Comparison of ENCODE assay signal across 8 mouse cellular contexts in genomic region chr1:169655256-169655655, GRCm38 (mm10). TPM values are rescaled to one million over a fixed set of nuclear protein-coding genes. Genes with fewer than 3 reads are reported as not detected.
DNase-seq lines count a peak whose midpoint lies in the region; ATAC-seq lines count a peak whose summit lies in the region.

Gene Rgs5 (plus strand): TSS chr1:169655501.

- no peak for DNase-seq in adrenal gland, adult 8-10 months
- DNase-seq in heart, embryonic 10.5 days (ENCODE audit: low spot score) = no peak
- no peak for DNase-seq in liver, embryonic 11.5 days (ENCODE audit: low spot score)
- no peak for DNase-seq in cerebellum, postnatal 36 days
- no peak for DNase-seq in MN1 (ENCODE audit: low spot score)

- H3K27me3 ChIP-seq in embryonic facial prominence, embryonic 15.5 days = no peaks in the 10 kb centered on the region
- H3K27me3 ChIP-seq in heart, embryonic 10.5 days (ENCODE audit: insufficient read depth, poor library complexity, severe bottlenecking) = no peaks in the 10 kb centered on the region
- H3K27me3 ChIP-seq in kidney, embryonic 15.5 days = 0 out of 2 replicates have a peak, but pooled peaks cover 3% of the 10 kb centered on the region
- H3K27me3 ChIP-seq in liver, embryonic 11.5 days (replicated peaks; ENCODE audit: control insufficient read depth, insufficient read depth, low read length) = no peaks in the 10 kb centered on the region
- no peaks in the 10 kb centered on the region for H3K27me3 ChIP-seq in neural tube, embryonic 14.5 days (ENCODE audit: control insufficient read depth, insufficient read depth, low read length)

- 9% methylated on average over 8 of the region's 8 CpGs for WGBS in embryonic facial prominence, embryonic 15.5 days
- WGBS in heart, embryonic 10.5 days = 5% methylated on average over 8 of the region's 8 CpGs
- 9% methylated on average over 8 of the region's 8 CpGs for WGBS in kidney, embryonic 15.5 days
- WGBS in liver, embryonic 11.5 days = 14% methylated on average over 8 of the region's 8 CpGs
- WGBS in neural tube, embryonic 14.5 days = 35% methylated on average over 8 of the region's 8 CpGs

- H3K4me3 ChIP-seq in embryonic facial prominence, embryonic 15.5 days (replicated peaks) = peak within 1 kb of the TSS; percentile 15; the same call in 1 of the 2 replicates
- peak within 1 kb of the TSS; percentile 47 for H3K4me3 ChIP-seq in heart, embryonic 10.5 days
- peak within 1 kb of the TSS; percentile 37 for H3K4me3 ChIP-seq in kidney, embryonic 15.5 days (replicated peaks)
- H3K4me3 ChIP-seq in liver, embryonic 11.5 days (ENCODE audit: low read depth, low read length) = no peak within 1 kb of the TSS
- no peak within 1 kb of the TSS for H3K4me3 ChIP-seq in neural tube, embryonic 14.5 days (ENCODE audit: low read depth, low read length)

- H3K4me2 ChIP-seq in embryonic facial prominence, embryonic 15.5 days (replicated peaks) = peak within 1 kb of the TSS; percentile 40
- peak within 1 kb of the TSS; percentile 53 for H3K4me2 ChIP-seq in kidney, embryonic 15.5 days
- H3K4me2 ChIP-seq in liver, embryonic 11.5 days = peak within 1 kb of the TSS; percentile 44
- no peak within 1 kb of the TSS; the same call in 1 of the 2 replicates for H3K4me2 ChIP-seq in neural tube, embryonic 14.5 days (ENCODE audit: low read depth, low read length)

- no peak within 1 kb of the TSS for H3K27ac ChIP-seq in embryonic facial prominence, embryonic 15.5 days (replicated peaks)
- peak within 1 kb of the TSS; percentile 69 for H3K27ac ChIP-seq in heart, embryonic 10.5 days
- peak within 1 kb of the TSS; percentile 52 for H3K27ac ChIP-seq in kidney, embryonic 15.5 days
- no peak within 1 kb of the TSS for H3K27ac ChIP-seq in liver, embryonic 11.5 days (ENCODE audit: low read depth, low read length)
- no peak within 1 kb of the TSS for H3K27ac ChIP-seq in neural tube, embryonic 14.5 days (ENCODE audit: low read depth, low read length)

- ATAC-seq in embryonic facial prominence, embryonic 15.5 days (ENCODE audit: insufficient number of reproducible peaks, low FRiP score, low TSS enrichment, low read depth) = peak; percentile 61; the same call in 1 of the 2 replicates
- ATAC-seq in kidney, embryonic 15.5 days (replicated peaks; ENCODE audit: low FRiP score) = peak; percentile 53; the same call in 1 of the 2 replicates
- ATAC-seq in liver, embryonic 11.5 days (replicated peaks; ENCODE audit: low FRiP score) = no peak
- ATAC-seq in neural tube, embryonic 14.5 days (ENCODE audit: low read depth) = no peak

- H3K9ac ChIP-seq in embryonic facial prominence, embryonic 15.5 days = no peak within 1 kb of the TSS
- H3K9ac ChIP-seq in kidney, embryonic 15.5 days = peak within 1 kb of the TSS; percentile 11; the same call in 1 of the 2 replicates
- no peak within 1 kb of the TSS for H3K9ac ChIP-seq in liver, embryonic 11.5 days (ENCODE audit: low read depth, low read length)
- no peak within 1 kb of the TSS for H3K9ac ChIP-seq in neural tube, embryonic 14.5 days (replicated peaks; ENCODE audit: low read depth, low read length)

- H3K9me3 ChIP-seq in embryonic facial prominence, embryonic 15.5 days (replicated peaks) = no peaks in the 10 kb centered on the region
- H3K9me3 ChIP-seq in heart, embryonic 10.5 days = no peaks in the 10 kb centered on the region
- no peaks in the 10 kb centered on the region for H3K9me3 ChIP-seq in kidney, embryonic 15.5 days (replicated peaks)
- H3K9me3 ChIP-seq in liver, embryonic 11.5 days (ENCODE audit: control insufficient read depth, low read length) = no peaks in the 10 kb centered on the region
- H3K9me3 ChIP-seq in neural tube, embryonic 14.5 days (ENCODE audit: control insufficient read depth, low read length) = no peaks in the 10 kb centered on the region

- peaks cover 3% of the 10 kb centered on the region; the same call in 1 of the 2 replicates for H3K4me1 ChIP-seq in embryonic facial prominence, embryonic 15.5 days
- H3K4me1 ChIP-seq in heart, embryonic 10.5 days = peaks cover 34% of the 10 kb centered on the region
- H3K4me1 ChIP-seq in kidney, embryonic 15.5 days = peaks cover 31% of the 10 kb centered on the region
- H3K4me1 ChIP-seq in liver, embryonic 11.5 days (replicated peaks; ENCODE audit: control insufficient read depth, insufficient read depth, low read length) = no peaks in the 10 kb centered on the region
- H3K4me1 ChIP-seq in neural tube, embryonic 14.5 days (ENCODE audit: control insufficient read depth, insufficient read depth, low read length) = no peaks in the 10 kb centered on the region

- H3K36me3 ChIP-seq in embryonic facial prominence, embryonic 15.5 days = no peaks in the 10 kb centered on the region
- no peaks in the 10 kb centered on the region for H3K36me3 ChIP-seq in heart, embryonic 10.5 days
- no peaks in the 10 kb centered on the region for H3K36me3 ChIP-seq in kidney, embryonic 15.5 days
- H3K36me3 ChIP-seq in liver, embryonic 11.5 days (ENCODE audit: control insufficient read depth, insufficient read depth, low read length) = no peaks in the 10 kb centered on the region
- H3K36me3 ChIP-seq in neural tube, embryonic 14.5 days (ENCODE audit: control insufficient read depth, insufficient read depth, low read length) = no peaks in the 10 kb centered on the region

RNA-seq across cellular contexts. Expression of gene Rgs5, which starts in this region (rescaled TPM):
- total RNA-seq in adrenal gland, adult 8-10 months (2022) = 10 to 100 TPM; 15.4 to 45.2 (median 29.4) TPM
- polyA plus RNA-seq in embryonic facial prominence, embryonic 15.5 days (2015; fragmentation: Nextera tagmentation; extraction: Ambion mirVana) = 11.1 and 11.6 TPM in 2 replicates
- polyA plus RNA-seq in heart, embryonic 10.5 days (2016; fragmentation: Nextera tagmentation; extraction: Ambion mirVana) = 3.5 and 19.3 TPM in 2 replicates
- 24.8 and 25.8 TPM in 2 replicates for polyA plus RNA-seq in kidney, embryonic 15.5 days (2015; fragmentation: Nextera tagmentation; extraction: Ambion mirVana)
- polyA plus RNA-seq in liver, embryonic 11.5 days (2014; fragmentation: Nextera tagmentation; extraction: Ambion mirVana) = 4.8 and 5.4 TPM in 2 replicates
- 19.2 and 24.6 TPM in 2 replicates for polyA plus RNA-seq in neural tube, embryonic 14.5 days (2014; fragmentation: Nextera tagmentation; extraction: Ambion mirVana)

Comparison
In these comparisons a context has a peak if more than half of its experiments do, and no peak if none do; other contexts are left out.
1. ATAC-seq: peak in embryonic facial prominence, embryonic 15.5 days (single experiment) and kidney, embryonic 15.5 days (single experiment); none in liver, embryonic 11.5 days (single experiment) and neural tube, embryonic 14.5 days (single experiment).
2. H3K27ac ChIP-seq: peak in heart, embryonic 10.5 days (single experiment) and kidney, embryonic 15.5 days (single experiment); none in embryonic facial prominence, embryonic 15.5 days (single experiment), liver, embryonic 11.5 days (single experiment) and neural tube, embryonic 14.5 days (single experiment).
3. H3K4me3 ChIP-seq: peak in embryonic facial prominence, embryonic 15.5 days (single experiment), heart, embryonic 10.5 days (single experiment) and kidney, embryonic 15.5 days (single experiment); none in liver, embryonic 11.5 days (single experiment) and neural tube, embryonic 14.5 days (single experiment).